Mouse (Mus musculus): Measurements from ENCODE around the gene Mnd1. TPM values are rescaled to one million over a fixed set of nuclear protein-coding genes. Genes with fewer than 3 reads are reported as not detected.

Mnd1 gene
- polyA plus RNA-seq, 1 experiment from 2014 or later: 16.6 TPM

- Histone ChIP-seq H3K27me3 (ENCODE audit: control insufficient read depth, insufficient read depth, low read length) (no peaks in the 10 kb centered on the region), H3K27ac (replicated peaks; ENCODE audit: low read depth, low read length) (no peak overlapping the region), H3K36me3 (ENCODE audit: control insufficient read depth, insufficient read depth, low read length) (no peaks in the 10 kb centered on the region), H3K9ac (ENCODE audit: low read length) (no peak overlapping the region), H3K4me1 (ENCODE audit: control insufficient read depth, insufficient read depth, low read length) (no peaks in the 10 kb centered on the region), H3K4me3 (ENCODE audit: low read depth, low read length) (no peak overlapping the region), H3K9me3 (ENCODE audit: control insufficient read depth, low read length) (no peaks in the 10 kb centered on the region), H3K4me2 (ENCODE audit: low read depth, severe bottlenecking) (no peak overlapping the region)
- DNase-seq (ENCODE audit: low spot score): no peak
- WGBS: 75% methylated on average over 2 of the region's 2 CpGs
- no peak for ATAC-seq (ENCODE audit: insufficient number of reproducible peaks, low FRiP score, low TSS enrichment, low read depth)
These were observed 49.5 kb downstream of the Mnd1 start for GRCm38 (mm10) chr3:84106106-84106505.

- no peak overlapping the region for H3K27ac ChIP-seq (replicated peaks; ENCODE audit: low read depth, low read length)
- 81% methylated on average over 2 of the region's 2 CpGs for WGBS
- H3K9me3 ChIP-seq (ENCODE audit: control insufficient read depth, low read length): no peaks in the 10 kb centered on the region
- no peak for DNase-seq (ENCODE audit: low spot score)
- no peaks in the 10 kb centered on the region for H3K4me1 ChIP-seq (ENCODE audit: control insufficient read depth, insufficient read depth, low read length)
- H3K27me3 ChIP-seq (ENCODE audit: control insufficient read depth, insufficient read depth, low read length): no peaks in the 10 kb centered on the region
- H3K4me3 ChIP-seq (ENCODE audit: low read depth, low read length): no peak overlapping the region
- no peak overlapping the region for H3K4me2 ChIP-seq (ENCODE audit: low read depth, severe bottlenecking)
- no peak overlapping the region for H3K9ac ChIP-seq (ENCODE audit: low read length)
- no peaks in the 10 kb centered on the region for H3K36me3 ChIP-seq (ENCODE audit: control insufficient read depth, insufficient read depth, low read length)
- ATAC-seq (ENCODE audit: insufficient number of reproducible peaks, low FRiP score, low TSS enrichment, low read depth): no peak
These were observed 52.0 kb downstream of the Mnd1 start for GRCm38 (mm10) chr3:84103536-84103935.

- ATAC-seq (ENCODE audit: insufficient number of reproducible peaks, low FRiP score, low TSS enrichment, low read depth): no peak
- H3K4me3 ChIP-seq (ENCODE audit: low read depth, low read length): no peak overlapping the region
- no peak overlapping the region for H3K27ac ChIP-seq (replicated peaks; ENCODE audit: low read depth, low read length)
- no peaks in the 10 kb centered on the region for H3K4me1 ChIP-seq (ENCODE audit: control insufficient read depth, insufficient read depth, low read length)
- DNase-seq (ENCODE audit: low spot score): no peak
- WGBS: 92% methylated on average over 2 of the region's 2 CpGs
- no peaks in the 10 kb centered on the region for H3K36me3 ChIP-seq (ENCODE audit: control insufficient read depth, insufficient read depth, low read length)
- no peaks in the 10 kb centered on the region for H3K27me3 ChIP-seq (ENCODE audit: control insufficient read depth, insufficient read depth, low read length)
- H3K9ac ChIP-seq (ENCODE audit: low read length): no peak overlapping the region
- H3K4me2 ChIP-seq (ENCODE audit: low read depth, severe bottlenecking): no peak overlapping the region
- no peaks in the 10 kb centered on the region for H3K9me3 ChIP-seq (ENCODE audit: control insufficient read depth, low read length)
These were observed 62.7 kb downstream of the Mnd1 start for GRCm38 (mm10) chr3:84092875-84093274.

GRCm38 (mm10) chr3:84090982-84091381 is 64.6 kb downstream of the Mnd1 start:
- Histone ChIP-seq H3K4me2 (ENCODE audit: low read depth, severe bottlenecking) (no peak overlapping the region), H3K4me1 (ENCODE audit: control insufficient read depth, insufficient read depth, low read length) (peaks cover 3% of the 10 kb centered on the region; the same call in 1 of the 2 replicates), H3K9ac (ENCODE audit: low read length) (no peak overlapping the region), H3K36me3 (ENCODE audit: control insufficient read depth, insufficient read depth, low read length) (no peaks in the 10 kb centered on the region), H3K9me3 (ENCODE audit: control insufficient read depth, low read length) (no peaks in the 10 kb centered on the region), H3K27ac (replicated peaks; ENCODE audit: low read depth, low read length) (no peak overlapping the region), H3K4me3 (ENCODE audit: low read depth, low read length) (no peak overlapping the region), H3K27me3 (ENCODE audit: control insufficient read depth, insufficient read depth, low read length) (no peaks in the 10 kb centered on the region)
- DNase-seq (ENCODE audit: low spot score) (no peak), ATAC-seq (ENCODE audit: insufficient number of reproducible peaks, low FRiP score, low TSS enrichment, low read depth) (no peak)
- 38% methylated on average over 2 of the region's 2 CpGs for WGBS

- DNase-seq (ENCODE audit: low spot score) (no peak), ATAC-seq (ENCODE audit: insufficient number of reproducible peaks, low FRiP score, low TSS enrichment, low read depth) (no peak)
- 70% methylated on average over 2 of the region's 2 CpGs for WGBS
These were observed 68.7 kb downstream of the Mnd1 start for GRCm38 (mm10) chr3:84086921-84087320.

GRCm38 (mm10) chr3:84086337-84086736 is 69.2 kb downstream of the Mnd1 start:
- H3K36me3 ChIP-seq (ENCODE audit: control insufficient read depth, insufficient read depth, low read length): no peaks in the 10 kb centered on the region
- H3K9ac ChIP-seq (ENCODE audit: low read length): no peak overlapping the region
- peaks cover 3% of the 10 kb centered on the region; the same call in 1 of the 2 replicates for H3K4me1 ChIP-seq (ENCODE audit: control insufficient read depth, insufficient read depth, low read length)
- WGBS: 88% methylated on average over 7 of the region's 7 CpGs
- H3K9me3 ChIP-seq (ENCODE audit: control insufficient read depth, low read length): no peaks in the 10 kb centered on the region; the same call in 1 of the 2 replicates
- H3K27ac ChIP-seq (replicated peaks; ENCODE audit: low read depth, low read length): no peak overlapping the region
- no peak overlapping the region for H3K4me2 ChIP-seq (ENCODE audit: low read depth, severe bottlenecking)
- H3K4me3 ChIP-seq (ENCODE audit: low read depth, low read length): no peak overlapping the region
- ATAC-seq (ENCODE audit: insufficient number of reproducible peaks, low FRiP score, low TSS enrichment, low read depth) (no peak), DNase-seq (ENCODE audit: low spot score) (no peak)
- no peaks in the 10 kb centered on the region for H3K27me3 ChIP-seq (ENCODE audit: control insufficient read depth, insufficient read depth, low read length)

More at GRCm38 (mm10) chr3:84086921-84087320, 68.7 kb downstream of the Mnd1 start:
- no peaks in the 10 kb centered on the region for H3K36me3 ChIP-seq (ENCODE audit: control insufficient read depth, insufficient read depth, low read length)
- no peak overlapping the region for H3K9ac ChIP-seq (ENCODE audit: low read length)
- no peaks in the 10 kb centered on the region; the same call in 1 of the 2 replicates for H3K9me3 ChIP-seq (ENCODE audit: control insufficient read depth, low read length)
- no peak overlapping the region for H3K4me3 ChIP-seq (ENCODE audit: low read depth, low read length)
- no peak overlapping the region for H3K4me2 ChIP-seq (ENCODE audit: low read depth, severe bottlenecking)
- no peaks in the 10 kb centered on the region for H3K27me3 ChIP-seq (ENCODE audit: control insufficient read depth, insufficient read depth, low read length)
- no peak overlapping the region for H3K27ac ChIP-seq (replicated peaks; ENCODE audit: low read depth, low read length)
- peaks cover 3% of the 10 kb centered on the region; the same call in 1 of the 2 replicates for H3K4me1 ChIP-seq (ENCODE audit: control insufficient read depth, insufficient read depth, low read length)

- H3K27ac ChIP-seq (replicated peaks; ENCODE audit: low read depth, low read length): no peak overlapping the region
- WGBS: 11% methylated on average over 9 of the region's 9 CpGs
- H3K36me3 ChIP-seq (ENCODE audit: control insufficient read depth, insufficient read depth, low read length): no peaks in the 10 kb centered on the region
- no peak overlapping the region for H3K4me2 ChIP-seq (ENCODE audit: low read depth, severe bottlenecking)
- H3K9me3 ChIP-seq (ENCODE audit: control insufficient read depth, low read length): no peaks in the 10 kb centered on the region; the same call in 1 of the 2 replicates
- DNase-seq (ENCODE audit: low spot score) (peak; percentile 54), ATAC-seq (ENCODE audit: insufficient number of reproducible peaks, low FRiP score, low TSS enrichment, low read depth) (peak; percentile 62; the same call in 1 of the 2 replicates)
- no peak overlapping the region for H3K9ac ChIP-seq (ENCODE audit: low read length)
- peaks cover 3% of the 10 kb centered on the region; the same call in 1 of the 2 replicates for H3K4me1 ChIP-seq (ENCODE audit: control insufficient read depth, insufficient read depth, low read length)
- no peak overlapping the region for H3K4me3 ChIP-seq (ENCODE audit: low read depth, low read length)
- no peaks in the 10 kb centered on the region for H3K27me3 ChIP-seq (ENCODE audit: control insufficient read depth, insufficient read depth, low read length)
These were observed 70.2 kb downstream of the Mnd1 start for GRCm38 (mm10) chr3:84085429-84085828.

- no peak overlapping the region for H3K4me2 ChIP-seq (ENCODE audit: low read depth, severe bottlenecking)
- H3K27me3 ChIP-seq (ENCODE audit: control insufficient read depth, insufficient read depth, low read length): no peaks in the 10 kb centered on the region
- H3K4me1 ChIP-seq (ENCODE audit: control insufficient read depth, insufficient read depth, low read length): peaks cover under 1% of the 10 kb centered on the region; the same call in 1 of the 2 replicates
- no peak overlapping the region for H3K9ac ChIP-seq (ENCODE audit: low read length)
- H3K27ac ChIP-seq (replicated peaks; ENCODE audit: low read depth, low read length): no peak overlapping the region
- H3K36me3 ChIP-seq (ENCODE audit: control insufficient read depth, insufficient read depth, low read length): 0 out of 2 replicates have a peak, but pooled peaks cover 2% of the 10 kb centered on the region
- ATAC-seq (ENCODE audit: insufficient number of reproducible peaks, low FRiP score, low TSS enrichment, low read depth) (no peak), DNase-seq (ENCODE audit: low spot score) (no peak)
- 95% methylated on average over 4 of the region's 4 CpGs for WGBS
- H3K9me3 ChIP-seq (ENCODE audit: control insufficient read depth, low read length): no peaks in the 10 kb centered on the region; the same call in 1 of the 2 replicates
- H3K4me3 ChIP-seq (ENCODE audit: low read depth, low read length): no peak overlapping the region
These were observed 74.3 kb downstream of the Mnd1 start for GRCm38 (mm10) chr3:84081208-84081722.

GRCm38 (mm10) chr3:84080074-84080473 is 75.5 kb downstream of the Mnd1 start:
- DNase-seq (ENCODE audit: low spot score) (no peak), ATAC-seq (ENCODE audit: insufficient number of reproducible peaks, low FRiP score, low TSS enrichment, low read depth) (no peak)
- no peak overlapping the region for H3K4me2 ChIP-seq (ENCODE audit: low read depth, severe bottlenecking)
- H3K9ac ChIP-seq (ENCODE audit: low read length): no peak overlapping the region
- no peak overlapping the region for H3K4me3 ChIP-seq (ENCODE audit: low read depth, low read length)
- H3K27ac ChIP-seq (replicated peaks; ENCODE audit: low read depth, low read length): no peak overlapping the region
- H3K27me3 ChIP-seq (ENCODE audit: control insufficient read depth, insufficient read depth, low read length): no peaks in the 10 kb centered on the region
- no peaks in the 10 kb centered on the region; the same call in 1 of the 2 replicates for H3K9me3 ChIP-seq (ENCODE audit: control insufficient read depth, low read length)
- no peaks in the 10 kb centered on the region; the same call in 1 of the 2 replicates for H3K4me1 ChIP-seq (ENCODE audit: control insufficient read depth, insufficient read depth, low read length)
- WGBS: 93% methylated on average over 7 of the region's 7 CpGs
- 0 out of 2 replicates have a peak, but pooled peaks cover 2% of the 10 kb centered on the region for H3K36me3 ChIP-seq (ENCODE audit: control insufficient read depth, insufficient read depth, low read length)
